Mouse (Mus musculus): ENCODE measurements around the gene Col1a1. TPM values are rescaled to one million over a fixed set of nuclear protein-coding genes. Genes with fewer than 3 reads are reported as not detected.

Col1a1 gene
- polyA plus RNA-seq, 1 experiment from 2014 or later = 221 TPM

GRCm38 (mm10) chr11:94991641-94992479 is 55.8 kb downstream of the Col1a1 start:
- H3K27ac ChIP-seq (ENCODE audit: low read depth, low read length) = peak overlapping the region; percentile 92
- peaks cover 8% of the 10 kb centered on the region; the same call in 1 of the 2 replicates for H3K36me3 ChIP-seq (ENCODE audit: control insufficient read depth, insufficient read depth, low read length)
- H3K4me2 ChIP-seq = peak overlapping the region; percentile 95
- H3K27me3 ChIP-seq (replicated peaks; ENCODE audit: control insufficient read depth, insufficient read depth, low read length) = no peaks in the 10 kb centered on the region
- peaks cover 72% of the 10 kb centered on the region for H3K4me1 ChIP-seq (replicated peaks; ENCODE audit: control insufficient read depth, insufficient read depth, low read length)
- WGBS = under 1% methylated on average over 99 of the region's 99 CpGs
- H3K9ac ChIP-seq (ENCODE audit: low read depth, low read length) = peak overlapping the region; percentile 99
- ATAC-seq (replicated peaks; ENCODE audit: low FRiP score) (no peak), DNase-seq (ENCODE audit: low spot score) (peak; percentile 63)
- H3K9me3 ChIP-seq (ENCODE audit: control insufficient read depth, low read length) = no peaks in the 10 kb centered on the region
- peak overlapping the region; percentile 98 for H3K4me3 ChIP-seq (ENCODE audit: low read depth, low read length)

GRCm38 (mm10) chr11:94992480-94992753 is 56.4 kb downstream of the Col1a1 start:
- Histone ChIP-seq H3K27ac (ENCODE audit: low read depth, low read length) (peak overlapping the region; percentile 92), H3K9me3 (ENCODE audit: control insufficient read depth, low read length) (no peaks in the 10 kb centered on the region), H3K27me3 (replicated peaks; ENCODE audit: control insufficient read depth, insufficient read depth, low read length) (no peaks in the 10 kb centered on the region), H3K36me3 (ENCODE audit: control insufficient read depth, insufficient read depth, low read length) (peaks cover 13% of the 10 kb centered on the region; the same call in 1 of the 2 replicates), H3K4me3 (ENCODE audit: low read depth, low read length) (peak overlapping the region; percentile 98), H3K4me2 (peak overlapping the region; percentile 95), H3K9ac (ENCODE audit: low read depth, low read length) (peak overlapping the region; percentile 99), H3K4me1 (replicated peaks; ENCODE audit: control insufficient read depth, insufficient read depth, low read length) (peaks cover 71% of the 10 kb centered on the region)
- ATAC-seq (replicated peaks; ENCODE audit: low FRiP score) = no peak
- under 1% methylated on average over 20 of the region's 20 CpGs for WGBS
- no peak for DNase-seq (ENCODE audit: low spot score)

- ATAC-seq (replicated peaks; ENCODE audit: low FRiP score) (no peak), DNase-seq (ENCODE audit: low spot score) (peak; percentile 61)
- Histone ChIP-seq H3K9me3 (ENCODE audit: control insufficient read depth, low read length) (no peaks in the 10 kb centered on the region), H3K4me2 (peak overlapping the region; percentile 95), H3K4me3 (ENCODE audit: low read depth, low read length) (peak overlapping the region; percentile 98), H3K27ac (ENCODE audit: low read depth, low read length) (peak overlapping the region; percentile 92), H3K9ac (ENCODE audit: low read depth, low read length) (peak overlapping the region; percentile 99), H3K27me3 (replicated peaks; ENCODE audit: control insufficient read depth, insufficient read depth, low read length) (no peaks in the 10 kb centered on the region), H3K36me3 (ENCODE audit: control insufficient read depth, insufficient read depth, low read length) (peaks cover 14% of the 10 kb centered on the region; the same call in 1 of the 2 replicates), H3K4me1 (replicated peaks; ENCODE audit: control insufficient read depth, insufficient read depth, low read length) (peaks cover 71% of the 10 kb centered on the region)
- WGBS = 2% methylated on average over 22 of the region's 22 CpGs
Measured at GRCm38 (mm10) chr11:94992754-94993606, 57.0 kb downstream of the Col1a1 start.

GRCm38 (mm10) chr11:94994208-94994814 is 58.3 kb downstream of the Col1a1 start:
- Histone ChIP-seq H3K27ac (ENCODE audit: low read depth, low read length) (peak overlapping the region; percentile 52), H3K27me3 (replicated peaks; ENCODE audit: control insufficient read depth, insufficient read depth, low read length) (no peaks in the 10 kb centered on the region), H3K4me2 (peak overlapping the region; percentile 95), H3K4me3 (ENCODE audit: low read depth, low read length) (peak overlapping the region; percentile 98), H3K4me1 (replicated peaks; ENCODE audit: control insufficient read depth, insufficient read depth, low read length) (peaks cover 71% of the 10 kb centered on the region), H3K36me3 (ENCODE audit: control insufficient read depth, insufficient read depth, low read length) (peaks cover 27% of the 10 kb centered on the region; the same call in 1 of the 2 replicates), H3K9ac (ENCODE audit: low read depth, low read length) (peak overlapping the region; percentile 99), H3K9me3 (ENCODE audit: control insufficient read depth, low read length) (no peaks in the 10 kb centered on the region)
- ATAC-seq (replicated peaks; ENCODE audit: low FRiP score) = no peak
- WGBS = 28% methylated on average over 10 of the region's 10 CpGs
- DNase-seq (ENCODE audit: low spot score) = no peak

GRCm38 (mm10) chr11:94994947-94995772 is 59.1 kb downstream of the Col1a1 start:
- DNase-seq (ENCODE audit: low spot score) (no peak), ATAC-seq (replicated peaks; ENCODE audit: low FRiP score) (no peak)
- peak overlapping the region; percentile 99 for H3K9ac ChIP-seq (ENCODE audit: low read depth, low read length)
- WGBS = 65% methylated on average over 11 of the region's 11 CpGs
- H3K36me3 ChIP-seq (ENCODE audit: control insufficient read depth, insufficient read depth, low read length) = peaks cover 33% of the 10 kb centered on the region; the same call in 1 of the 2 replicates
- H3K27ac ChIP-seq (ENCODE audit: low read depth, low read length) = peak overlapping the region; percentile 74
- peak overlapping the region; percentile 98 for H3K4me3 ChIP-seq (ENCODE audit: low read depth, low read length)
- H3K4me2 ChIP-seq = peak overlapping the region; percentile 95
- H3K27me3 ChIP-seq (replicated peaks; ENCODE audit: control insufficient read depth, insufficient read depth, low read length) = no peaks in the 10 kb centered on the region
- H3K9me3 ChIP-seq (ENCODE audit: control insufficient read depth, low read length) = no peaks in the 10 kb centered on the region
- peaks cover 74% of the 10 kb centered on the region for H3K4me1 ChIP-seq (replicated peaks; ENCODE audit: control insufficient read depth, insufficient read depth, low read length)

GRCm38 (mm10) chr11:94996101-94996500 is 60.1 kb downstream of the Col1a1 start:
- DNase-seq (ENCODE audit: low spot score) (no peak), ATAC-seq (replicated peaks; ENCODE audit: low FRiP score) (no peak)
- Histone ChIP-seq H3K9ac (ENCODE audit: low read depth, low read length) (peak overlapping the region; percentile 44; the same call in 1 of the 2 replicates), H3K36me3 (ENCODE audit: control insufficient read depth, insufficient read depth, low read length) (peaks cover 40% of the 10 kb centered on the region; the same call in 1 of the 2 replicates), H3K27ac (ENCODE audit: low read depth, low read length) (peak overlapping the region; percentile 74), H3K4me2 (peak overlapping the region; percentile 95), H3K4me3 (ENCODE audit: low read depth, low read length) (peak overlapping the region; percentile 98), H3K27me3 (replicated peaks; ENCODE audit: control insufficient read depth, insufficient read depth, low read length) (no peaks in the 10 kb centered on the region), H3K4me1 (replicated peaks; ENCODE audit: control insufficient read depth, insufficient read depth, low read length) (peaks cover 79% of the 10 kb centered on the region), H3K9me3 (ENCODE audit: control insufficient read depth, low read length) (no peaks in the 10 kb centered on the region)
- 80% methylated on average over 8 of the region's 8 CpGs for WGBS

GRCm38 (mm10) chr11:94996984-94997383 is 61.0 kb downstream of the Col1a1 start:
- Histone ChIP-seq H3K36me3 (ENCODE audit: control insufficient read depth, insufficient read depth, low read length) (peaks cover 47% of the 10 kb centered on the region), H3K27ac (ENCODE audit: low read depth, low read length) (peak overlapping the region; percentile 74), H3K27me3 (replicated peaks; ENCODE audit: control insufficient read depth, insufficient read depth, low read length) (no peaks in the 10 kb centered on the region), H3K9me3 (ENCODE audit: control insufficient read depth, low read length) (no peaks in the 10 kb centered on the region), H3K9ac (ENCODE audit: low read depth, low read length) (peak overlapping the region; percentile 69), H3K4me3 (ENCODE audit: low read depth, low read length) (peak overlapping the region; percentile 98), H3K4me2 (peak overlapping the region; percentile 95), H3K4me1 (replicated peaks; ENCODE audit: control insufficient read depth, insufficient read depth, low read length) (peaks cover 85% of the 10 kb centered on the region)
- DNase-seq (ENCODE audit: low spot score) = no peak
- ATAC-seq (replicated peaks; ENCODE audit: low FRiP score) = no peak
- 81% methylated on average over 6 of the region's 6 CpGs for WGBS
